Mouse (Mus musculus): ENCODE data around the gene Krba1. TPM values are rescaled to one million over a fixed set of nuclear protein-coding genes. Genes with fewer than 3 reads are reported as not detected.

Gene Krba1
- polyA plus RNA-seq (2011; ENCODE audit: insufficient read length, low read depth, missing spikeins) = 10.8 and 15.6 TPM in 2 replicates

GRCm38 (mm10) chr6:48395105-48396007, at the start of gene Krba1:
TSS of gene Krba1 (plus strand) at chr6:48395586.
- TF ChIP-seq POLR2A (IDR thresholded peaks at IDR 0.05; ENCODE audit: low read depth, low read length) = peak; percentile 40; the same call in 1 of the 2 replicates
- TF ChIP-seq CTCF (IDR thresholded peaks at IDR 0.05; ENCODE audit: borderline replicate concordance, insufficient read depth, low read length) = no peak
- no peak within 1 kb of the TSS for H3K27ac ChIP-seq (ENCODE audit: insufficient read depth, low read length)
- no peaks in the 10 kb centered on the region for H3K4me1 ChIP-seq (ENCODE audit: control insufficient read depth, insufficient read depth, low read length)
- H3K4me3 ChIP-seq (ENCODE audit: insufficient read depth, low read length) = peak within 1 kb of the TSS; percentile 72

- Histone ChIP-seq H3K4me1 (ENCODE audit: control insufficient read depth, insufficient read depth, low read length) (no peaks in the 10 kb centered on the region), H3K4me3 (ENCODE audit: insufficient read depth, low read length) (no peak overlapping the region), H3K27ac (ENCODE audit: insufficient read depth, low read length) (no peak overlapping the region)
- TF ChIP-seq CTCF (IDR thresholded peaks at IDR 0.05; ENCODE audit: borderline replicate concordance, insufficient read depth, low read length) (no peak), POLR2A (IDR thresholded peaks at IDR 0.05; ENCODE audit: low read depth, low read length) (no peak)
These were observed 36.5 kb upstream of the Krba1 start for GRCm38 (mm10) chr6:48358897-48359296.

- TF ChIP-seq POLR2A (IDR thresholded peaks at IDR 0.05; ENCODE audit: low read depth, low read length) (no peak), CTCF (IDR thresholded peaks at IDR 0.05; ENCODE audit: borderline replicate concordance, insufficient read depth, low read length) (no peak)
- H3K4me3 ChIP-seq (ENCODE audit: insufficient read depth, low read length) = no peak overlapping the region
- H3K27ac ChIP-seq (ENCODE audit: insufficient read depth, low read length) = no peak overlapping the region
- H3K4me1 ChIP-seq (ENCODE audit: control insufficient read depth, insufficient read depth, low read length) = no peaks in the 10 kb centered on the region
These were observed 28.9 kb upstream of the Krba1 start for GRCm38 (mm10) chr6:48366322-48366996.

- Histone ChIP-seq H3K27ac (ENCODE audit: insufficient read depth, low read length) (no peak overlapping the region), H3K4me3 (ENCODE audit: insufficient read depth, low read length) (no peak overlapping the region), H3K4me1 (ENCODE audit: control insufficient read depth, insufficient read depth, low read length) (no peaks in the 10 kb centered on the region)
- TF ChIP-seq CTCF (IDR thresholded peaks at IDR 0.05; ENCODE audit: borderline replicate concordance, insufficient read depth, low read length) = no peak
- TF ChIP-seq POLR2A (IDR thresholded peaks at IDR 0.05; ENCODE audit: low read depth, low read length) = no peak
These were observed 7.2 kb upstream of the Krba1 start for GRCm38 (mm10) chr6:48388221-48388620.

- H3K4me1 ChIP-seq (ENCODE audit: control insufficient read depth, insufficient read depth, low read length) = no peaks in the 10 kb centered on the region
- TF ChIP-seq POLR2A (IDR thresholded peaks at IDR 0.05; ENCODE audit: low read depth, low read length) (no peak), CTCF (IDR thresholded peaks at IDR 0.05; ENCODE audit: borderline replicate concordance, insufficient read depth, low read length) (no peak)
- no peak overlapping the region for H3K4me3 ChIP-seq (ENCODE audit: insufficient read depth, low read length)
- no peak overlapping the region for H3K27ac ChIP-seq (ENCODE audit: insufficient read depth, low read length)
These were observed 1.6 kb upstream of the Krba1 start for GRCm38 (mm10) chr6:48393811-48394210.

- no peak overlapping the region for H3K27ac ChIP-seq (ENCODE audit: insufficient read depth, low read length)
- TF ChIP-seq POLR2A (IDR thresholded peaks at IDR 0.05; ENCODE audit: low read depth, low read length) (peak; percentile 60), CTCF (IDR thresholded peaks at IDR 0.05; ENCODE audit: borderline replicate concordance, insufficient read depth, low read length) (no peak)
- H3K4me3 ChIP-seq (ENCODE audit: insufficient read depth, low read length) = peak overlapping the region; percentile 72
- H3K4me1 ChIP-seq (ENCODE audit: control insufficient read depth, insufficient read depth, low read length) = no peaks in the 10 kb centered on the region
These were observed 716 bp downstream of the Krba1 start for GRCm38 (mm10) chr6:48396008-48396595.

GRCm38 (mm10) chr6:48396686-48397085, 1.3 kb downstream of the Krba1 start:
- TF ChIP-seq CTCF (IDR thresholded peaks at IDR 0.05; ENCODE audit: borderline replicate concordance, insufficient read depth, low read length) (no peak), POLR2A (IDR thresholded peaks at IDR 0.05; ENCODE audit: low read depth, low read length) (no peak)
- Histone ChIP-seq H3K27ac (ENCODE audit: insufficient read depth, low read length) (no peak overlapping the region), H3K4me1 (ENCODE audit: control insufficient read depth, insufficient read depth, low read length) (no peaks in the 10 kb centered on the region), H3K4me3 (ENCODE audit: insufficient read depth, low read length) (peak overlapping the region; percentile 72; the same call in 1 of the 2 replicates)

GRCm38 (mm10) chr6:48397336-48397735, 1.9 kb downstream of the Krba1 start:
- no peak for TF ChIP-seq POLR2A (IDR thresholded peaks at IDR 0.05; ENCODE audit: low read depth, low read length)
- TF ChIP-seq CTCF (IDR thresholded peaks at IDR 0.05; ENCODE audit: borderline replicate concordance, insufficient read depth, low read length) = no peak
- Histone ChIP-seq H3K27ac (ENCODE audit: insufficient read depth, low read length) (no peak overlapping the region), H3K4me3 (ENCODE audit: insufficient read depth, low read length) (no peak overlapping the region), H3K4me1 (ENCODE audit: control insufficient read depth, insufficient read depth, low read length) (no peaks in the 10 kb centered on the region)

- TF ChIP-seq CTCF (IDR thresholded peaks at IDR 0.05; ENCODE audit: borderline replicate concordance, insufficient read depth, low read length) (no peak), POLR2A (IDR thresholded peaks at IDR 0.05; ENCODE audit: low read depth, low read length) (no peak)
- Histone ChIP-seq H3K4me3 (ENCODE audit: insufficient read depth, low read length) (no peak overlapping the region), H3K4me1 (ENCODE audit: control insufficient read depth, insufficient read depth, low read length) (no peaks in the 10 kb centered on the region), H3K27ac (ENCODE audit: insufficient read depth, low read length) (no peak overlapping the region)
These were observed 4.5 kb downstream of the Krba1 start for GRCm38 (mm10) chr6:48399906-48400305.

All from embryonic fibroblast, embryonic 13.5 days (primary cell).